Mouse (Mus musculus) layer of hippocampus, postnatal 25 days (tissue): ENCODE measurements around the gene Rpl19. TPM values are rescaled to one million over a fixed set of nuclear protein-coding genes. Genes with fewer than 3 reads are reported as not detected.
A peak's percentile ranks its signal among the peaks of the same experiment; 100 is the strongest.

ENCODE experiments used
- DNase-seq, 2 experiments: peaks; one replicate each; pipeline ENCODE4 v3.0.0; 2022; ENCODE audit warnings: mixed read lengths in 2 of 2, low spot score in 1 of 2; ENCODE audit errors: extremely low spot score in 1 of 2
- total RNA-seq, 2 experiments: library from RNA; stranded (reverse); gene quantifications; 2 replicates each; pipeline ENCODE4 v1.2.3; 2021

Gene Rpl19
- total RNA-seq, 2 experiments from 2014 or later = 567 to 626 TPM

DNA sequence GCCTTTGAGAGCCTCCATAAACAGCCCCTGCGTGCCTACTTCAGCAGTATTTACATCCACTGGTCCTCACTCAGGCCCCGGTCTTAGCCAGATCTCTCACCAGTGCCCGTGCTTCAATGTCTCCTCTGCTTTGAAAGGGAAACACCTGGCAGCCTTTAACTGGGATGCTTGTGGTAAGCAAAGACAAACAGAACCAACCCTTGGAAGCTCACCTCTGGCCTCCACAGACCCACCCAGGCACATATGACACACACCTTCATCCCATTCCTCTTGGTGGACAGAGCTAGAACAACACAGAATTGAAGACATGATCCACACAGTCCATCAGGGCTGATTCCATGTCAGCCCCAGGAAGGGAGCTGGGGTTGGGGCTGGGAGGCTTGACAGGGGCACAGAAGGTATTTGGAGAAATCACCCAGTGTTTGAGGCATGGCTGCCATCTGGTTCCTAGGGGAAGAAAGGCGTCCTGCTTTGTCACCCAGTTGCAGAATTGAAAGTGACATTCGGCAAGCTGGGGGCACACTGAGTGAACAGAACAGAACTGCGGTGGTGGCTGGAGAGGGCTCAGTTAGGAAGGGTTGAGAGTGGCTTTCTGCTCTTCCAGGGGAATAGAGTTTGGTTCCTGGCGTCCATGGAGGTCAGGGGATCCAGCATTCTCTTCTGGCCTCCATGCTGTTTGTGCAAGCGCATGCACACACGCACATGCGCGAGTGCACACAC, 28.3 kb upstream of the Rpl19 start:
- no peak for DNase-seq

DNA sequence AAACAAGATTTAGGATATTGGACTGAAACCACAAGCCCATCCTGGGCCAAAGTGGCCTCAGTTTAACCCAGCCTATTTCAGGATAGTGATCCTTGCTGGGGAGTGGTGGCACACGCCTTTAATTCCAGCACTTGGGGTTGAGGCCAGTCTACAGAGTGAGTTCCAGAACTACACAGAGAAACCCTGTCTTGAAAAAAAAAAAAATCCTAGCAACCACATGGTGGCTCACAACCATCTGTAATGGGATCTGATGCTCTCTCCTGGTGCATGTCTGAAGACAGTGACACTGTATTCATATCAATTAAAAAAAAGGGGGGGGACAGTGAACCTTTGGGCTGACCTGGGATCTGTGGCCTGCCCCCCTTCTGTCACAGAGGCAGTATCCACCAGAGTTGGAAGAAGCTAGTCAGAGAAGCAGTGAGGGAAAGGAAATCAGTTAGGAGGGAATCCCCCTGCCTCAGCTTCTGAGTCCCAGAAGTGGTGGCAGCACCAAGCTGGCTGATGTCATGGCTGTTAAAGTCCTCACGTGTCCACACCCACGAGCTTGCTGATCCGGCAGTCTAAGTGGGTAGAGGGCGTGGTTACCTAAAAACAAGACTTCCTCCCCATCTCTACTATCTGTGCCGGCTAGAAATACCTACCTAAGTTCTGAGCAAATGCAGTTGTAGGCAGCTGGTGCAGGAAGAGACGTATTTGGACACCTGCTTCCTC, 27.5 kb upstream of the Rpl19 start:
- no peak for DNase-seq

DNA sequence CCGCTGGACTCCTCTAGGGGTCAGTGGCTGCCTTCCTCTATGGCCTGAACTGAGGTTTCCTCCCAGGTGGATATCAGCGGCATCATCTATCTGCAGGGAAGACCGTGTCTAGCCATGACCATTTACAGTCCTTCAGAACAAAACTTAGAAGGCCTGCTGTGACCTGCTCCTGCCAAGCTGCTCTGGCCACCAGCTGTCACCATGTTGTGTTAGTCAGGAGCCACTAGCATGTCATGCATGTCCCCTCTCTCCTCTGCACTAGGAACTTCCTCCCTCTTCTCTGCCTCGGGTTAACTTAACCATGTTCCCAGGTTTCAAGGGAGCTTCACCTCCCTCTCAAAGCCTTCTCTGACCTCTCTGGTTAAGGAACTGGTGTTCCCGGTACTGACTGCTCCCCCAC, 26.8 kb upstream of the Rpl19 start:
- DNase-seq = no peak

DNA sequence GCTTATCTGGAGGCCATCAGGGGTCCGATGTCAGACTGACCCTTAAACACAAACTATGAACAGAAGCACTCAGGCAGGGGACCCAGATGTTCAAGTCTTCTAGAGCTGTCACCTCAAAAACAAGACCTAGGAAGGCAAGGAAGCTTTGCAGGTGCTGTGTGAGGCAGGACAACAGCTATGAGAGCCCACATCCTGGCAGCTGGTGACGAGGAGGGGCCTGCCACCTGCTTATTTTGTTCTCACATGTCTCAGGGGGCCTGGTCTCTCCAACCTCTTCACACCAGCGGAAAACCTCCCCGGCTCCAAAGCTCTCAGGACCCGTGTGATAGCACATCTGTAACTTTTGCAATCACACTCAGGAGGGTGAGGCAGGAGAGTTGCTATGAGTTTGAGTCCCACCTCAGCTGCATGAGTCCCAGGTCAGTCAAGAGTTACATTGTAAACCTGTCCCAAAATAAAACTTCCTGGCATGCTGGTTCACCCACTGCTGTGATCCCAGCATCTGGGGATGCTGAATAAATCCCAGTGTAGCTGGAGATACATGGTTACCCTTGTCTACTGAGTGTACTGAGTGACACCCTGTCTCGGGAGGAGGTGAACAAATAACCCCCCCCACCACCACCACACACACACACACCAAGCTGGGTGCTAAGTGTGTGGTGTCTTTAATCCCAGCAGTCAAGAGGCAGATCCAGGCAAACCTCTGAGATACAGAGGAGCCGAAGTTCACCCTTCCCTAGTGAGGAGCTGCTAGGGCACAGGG, 26.0 kb upstream of the Rpl19 start:
- no peak for DNase-seq

DNA sequence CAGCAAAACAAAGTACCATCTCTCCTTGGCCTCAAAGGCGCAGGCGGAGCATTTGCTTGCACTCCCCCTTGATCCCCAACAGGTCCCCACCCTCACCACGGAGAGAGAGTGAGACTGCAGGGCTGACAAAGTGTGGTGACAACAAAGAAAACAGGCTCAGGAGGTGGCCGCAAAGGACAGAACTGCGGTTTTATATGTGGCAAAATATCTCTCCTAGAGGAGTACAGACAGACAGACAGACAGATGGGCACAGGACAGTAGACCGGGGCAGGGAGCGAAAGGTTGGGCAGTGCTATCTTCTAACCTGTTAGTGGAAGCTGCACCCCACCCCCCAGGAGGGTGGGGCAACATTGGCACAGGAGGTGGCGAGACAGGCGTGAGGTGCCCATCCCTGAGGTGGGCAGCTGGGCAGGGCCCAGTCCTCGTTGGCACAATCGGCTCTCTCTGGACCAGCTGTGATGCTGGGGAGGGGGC, 25.1 kb upstream of the Rpl19 start:
- no peak for DNase-seq

DNA sequence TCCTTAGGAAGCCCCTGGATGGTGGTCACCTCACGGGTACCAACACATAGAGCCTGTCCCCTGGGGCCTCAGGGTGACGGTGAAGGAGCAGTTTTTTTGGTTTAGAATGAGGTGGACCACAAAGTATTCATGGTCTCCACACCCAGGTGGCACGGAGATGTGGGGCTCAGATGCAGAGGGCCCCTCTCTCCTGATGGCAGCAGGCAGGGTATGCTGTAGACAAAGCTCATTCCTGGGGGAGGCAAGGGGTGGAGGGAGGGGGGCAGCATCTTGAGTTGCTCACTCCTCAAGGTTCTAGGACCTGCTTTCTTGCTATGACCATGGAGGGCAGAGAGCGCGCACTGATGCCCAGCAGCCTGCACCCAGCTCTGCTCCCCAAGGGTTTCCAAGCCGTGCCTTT, 24.5 kb upstream of the Rpl19 start:
- no peak for DNase-seq

DNA sequence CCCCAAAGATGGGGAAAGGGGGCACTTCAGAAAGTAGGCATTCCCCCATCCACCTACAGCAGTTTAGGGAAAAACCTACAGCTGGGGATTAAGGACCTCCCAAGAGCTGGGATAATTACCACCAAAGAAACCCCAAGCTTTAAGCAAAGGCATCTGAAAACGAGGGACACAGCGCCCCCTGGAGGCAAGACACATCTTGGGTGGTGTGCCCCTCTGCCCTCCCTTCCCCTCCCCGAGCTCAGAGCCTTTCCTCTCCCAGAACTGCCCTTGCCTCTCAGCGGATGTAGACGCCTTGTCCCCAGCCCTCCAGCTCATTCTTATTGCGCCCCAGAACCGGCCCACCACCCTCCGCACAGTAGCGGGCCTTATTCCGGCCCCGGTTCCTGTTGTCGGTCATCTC, 23.9 kb upstream of the Rpl19 start:
- peak in 1 of 2 experiments; percentile 90 for DNase-seq

DNA sequence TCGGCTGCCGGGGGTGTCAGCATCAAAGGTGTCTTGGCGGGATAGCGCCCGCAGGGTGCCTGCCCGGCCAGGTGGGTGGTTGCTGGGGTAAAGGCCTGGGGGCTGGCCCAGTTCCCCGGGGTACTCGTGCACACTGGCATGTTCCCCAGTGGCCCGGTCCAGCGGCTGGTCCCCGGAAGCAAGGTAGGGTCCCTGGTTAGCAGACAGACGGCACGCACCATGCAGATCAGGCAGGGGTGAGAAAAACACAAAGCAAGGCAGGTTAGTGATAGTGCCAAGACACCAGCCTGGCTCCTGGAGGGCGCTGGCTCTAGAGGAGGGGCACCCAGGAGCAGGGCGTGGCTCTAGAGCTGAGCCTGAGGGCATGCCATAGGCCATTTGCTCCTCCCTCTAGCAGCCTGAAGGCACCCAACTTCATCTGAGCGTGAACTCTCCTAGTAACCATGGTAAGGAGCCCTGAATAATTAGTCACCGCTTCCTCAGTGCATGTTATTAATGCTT, 23.3 kb upstream of the Rpl19 start:
- DNase-seq = no peak

DNA sequence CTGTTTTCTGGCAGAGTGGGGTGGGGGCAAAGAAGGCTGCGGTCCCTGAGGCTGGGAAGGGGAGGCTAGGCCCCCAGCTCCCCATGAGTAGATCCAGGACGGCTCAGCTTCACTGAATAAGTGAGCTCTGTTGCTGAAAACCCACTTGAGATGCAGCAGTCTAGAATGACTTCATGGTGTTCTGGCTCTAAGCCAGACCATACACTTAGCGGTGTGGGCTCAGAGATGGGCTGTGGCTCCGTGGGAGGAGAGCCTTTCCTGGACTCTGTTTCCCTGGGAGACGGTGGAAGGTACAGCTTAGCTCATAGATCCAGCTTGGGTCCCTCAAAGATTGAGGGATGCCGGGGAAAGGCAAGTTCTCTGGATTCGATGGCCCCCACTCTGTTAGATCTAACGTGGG, 22.3 kb upstream of the Rpl19 start:
- no peak for DNase-seq

DNA sequence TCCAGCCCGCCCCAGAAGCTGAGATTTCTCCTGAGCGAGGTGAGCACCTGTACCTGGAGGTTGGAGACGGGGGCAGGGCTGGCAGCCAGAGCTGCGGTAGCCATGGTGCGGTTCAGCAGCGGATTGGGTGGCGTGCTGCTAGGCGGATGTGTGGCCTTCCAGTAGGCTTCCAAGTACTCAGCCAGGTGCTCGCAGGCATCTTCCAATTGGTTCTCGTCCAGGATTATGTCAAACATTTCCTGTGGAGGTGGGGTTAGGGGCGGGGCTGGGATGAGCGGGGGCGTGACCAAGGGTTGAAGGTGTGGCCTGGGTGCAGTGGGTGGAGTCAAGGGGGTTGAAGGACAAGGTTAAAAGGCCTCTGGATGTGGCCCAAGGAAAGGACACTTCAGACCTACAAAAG, 21.4 kb upstream of the Rpl19 start:
- DNase-seq = no peak

DNA sequence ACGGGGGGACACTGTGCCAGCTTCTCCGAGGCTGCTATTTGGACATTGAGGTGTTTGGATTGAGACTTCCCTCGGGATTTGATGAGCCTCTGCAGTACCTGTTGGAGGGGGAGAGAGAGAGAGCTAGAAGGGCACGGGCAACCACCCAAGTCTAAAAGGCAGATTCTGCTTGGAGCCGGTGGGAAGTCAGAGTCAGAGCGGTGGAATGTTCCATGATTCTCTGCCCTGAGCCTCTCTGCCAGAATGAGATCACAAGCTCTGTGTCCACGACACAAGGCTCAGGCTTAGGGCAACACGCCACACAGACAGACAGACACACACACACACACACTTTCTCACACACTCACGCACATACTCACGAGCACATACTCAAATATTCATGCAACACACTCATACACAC, 20.8 kb upstream of the Rpl19 start:
- DNase-seq = no peak

DNA sequence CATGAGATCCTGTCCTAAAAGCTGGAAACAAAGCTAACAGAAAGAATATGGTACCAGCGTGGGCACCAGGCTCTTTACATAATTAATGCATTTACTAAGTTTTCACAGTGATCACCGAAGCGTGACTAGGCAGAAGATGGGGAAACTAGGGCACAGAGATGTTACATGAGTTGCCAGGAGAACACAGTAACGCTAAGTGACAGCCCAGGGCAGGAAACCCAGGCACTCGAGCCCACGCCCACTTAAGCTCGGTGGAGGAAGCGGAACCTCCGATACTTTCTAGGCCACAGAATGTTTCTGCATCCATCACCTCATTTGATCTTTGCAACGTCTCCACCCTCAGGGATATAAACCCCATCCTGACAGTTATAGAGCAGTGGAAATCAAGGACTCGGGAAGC, 18.4 kb upstream of the Rpl19 start:
- no peak for DNase-seq

DNA sequence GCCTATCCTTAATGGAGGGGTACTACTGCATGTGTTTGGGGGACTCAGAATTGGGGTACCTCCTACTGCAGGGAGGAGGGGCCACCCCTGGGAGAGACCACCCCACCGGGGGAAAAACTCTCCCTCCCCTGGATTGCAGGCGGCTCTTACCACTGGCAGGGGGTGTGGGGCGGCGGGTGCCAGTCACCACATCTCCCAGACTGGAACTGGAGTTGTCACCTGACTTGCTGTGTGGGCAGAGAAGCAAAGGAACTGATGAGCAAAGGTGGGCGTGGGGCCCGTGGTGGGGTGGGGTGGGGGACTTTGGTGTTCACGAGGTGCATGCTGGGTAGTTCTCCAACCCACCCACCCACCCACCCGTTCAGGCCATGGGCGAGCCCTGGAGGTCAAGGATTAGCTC, 14.8 kb upstream of the Rpl19 start:
- no peak for DNase-seq

DNA sequence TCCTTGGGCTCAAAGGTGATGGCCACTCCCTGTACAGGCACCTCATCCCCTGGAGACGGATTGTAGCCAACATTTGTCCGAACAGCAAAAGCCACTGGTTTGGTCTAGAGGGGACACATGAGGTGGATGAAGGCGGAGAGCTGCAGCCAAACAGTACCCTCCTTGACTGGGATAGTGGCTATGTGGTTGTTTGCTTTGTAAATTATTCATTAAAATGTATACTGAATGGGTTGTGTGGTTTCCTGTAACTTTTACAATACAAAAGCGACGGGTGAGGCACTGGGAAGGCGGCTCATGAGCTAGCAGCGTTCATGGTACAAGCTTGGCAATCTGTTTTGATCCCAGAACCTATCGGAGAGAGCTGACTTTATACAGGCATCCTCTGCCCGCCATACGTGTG, 13.7 kb upstream of the Rpl19 start:
- DNase-seq = no peak

DNA sequence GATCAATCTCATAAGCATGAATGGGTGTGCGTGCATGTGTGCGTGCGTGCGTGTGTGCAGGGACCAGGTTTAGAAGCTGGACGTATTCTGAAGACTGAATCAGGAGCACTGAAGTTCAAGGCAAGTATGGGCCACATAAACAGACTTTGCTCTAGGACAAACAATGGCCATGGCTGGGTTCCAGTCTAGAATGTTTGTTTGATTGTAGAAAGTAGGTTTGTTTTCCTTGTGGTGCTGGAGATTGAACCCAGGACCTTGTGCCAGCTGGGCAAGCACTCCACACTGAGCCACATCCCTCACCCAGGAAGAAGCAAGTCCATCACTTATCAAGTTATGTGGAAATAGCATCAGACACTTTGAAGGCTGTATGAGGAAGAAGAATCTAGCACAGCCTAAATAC, 10.3 kb upstream of the Rpl19 start:
- no peak for DNase-seq

DNA sequence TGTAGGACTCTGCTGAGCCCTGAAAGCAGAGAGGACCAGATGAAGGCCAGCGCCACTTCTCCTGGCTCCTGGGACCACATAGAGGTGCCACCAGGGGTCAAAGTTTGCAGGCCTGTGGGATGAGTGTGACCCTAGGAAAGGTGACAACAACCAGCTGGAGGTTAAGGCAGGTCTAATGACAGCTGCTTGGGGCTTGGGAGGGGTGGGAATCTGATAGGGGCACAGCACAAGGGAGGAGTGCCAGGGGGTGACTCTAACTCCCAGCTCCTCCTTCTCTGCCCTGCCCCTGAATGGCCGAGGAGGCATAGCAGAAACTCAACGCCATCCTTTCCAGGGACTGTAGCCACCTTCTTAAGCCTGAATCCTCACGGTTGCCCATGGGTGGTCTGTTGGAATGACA, 9.7 kb upstream of the Rpl19 start:
- DNase-seq = no peak

DNA sequence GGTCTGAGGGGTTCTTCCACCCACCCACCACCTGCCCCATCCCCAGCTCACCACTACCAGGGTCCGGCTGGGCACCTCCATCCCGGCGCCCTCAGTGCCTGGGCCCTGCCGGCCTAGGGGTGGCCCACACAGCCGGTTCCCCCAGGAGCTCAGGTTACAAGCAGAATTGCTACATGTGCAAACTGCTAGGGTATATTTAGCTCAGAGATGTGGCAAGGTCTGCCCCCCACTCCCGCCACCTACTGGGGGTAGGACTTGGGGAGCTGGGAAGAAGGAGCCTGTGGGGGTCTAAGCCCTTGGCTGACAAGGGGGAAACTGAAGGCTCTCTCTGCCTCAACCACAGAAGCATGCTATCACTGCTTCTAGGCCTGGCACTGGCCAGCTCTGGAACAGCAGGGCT, 8.3 kb upstream of the Rpl19 start:
- DNase-seq = no peak

DNA sequence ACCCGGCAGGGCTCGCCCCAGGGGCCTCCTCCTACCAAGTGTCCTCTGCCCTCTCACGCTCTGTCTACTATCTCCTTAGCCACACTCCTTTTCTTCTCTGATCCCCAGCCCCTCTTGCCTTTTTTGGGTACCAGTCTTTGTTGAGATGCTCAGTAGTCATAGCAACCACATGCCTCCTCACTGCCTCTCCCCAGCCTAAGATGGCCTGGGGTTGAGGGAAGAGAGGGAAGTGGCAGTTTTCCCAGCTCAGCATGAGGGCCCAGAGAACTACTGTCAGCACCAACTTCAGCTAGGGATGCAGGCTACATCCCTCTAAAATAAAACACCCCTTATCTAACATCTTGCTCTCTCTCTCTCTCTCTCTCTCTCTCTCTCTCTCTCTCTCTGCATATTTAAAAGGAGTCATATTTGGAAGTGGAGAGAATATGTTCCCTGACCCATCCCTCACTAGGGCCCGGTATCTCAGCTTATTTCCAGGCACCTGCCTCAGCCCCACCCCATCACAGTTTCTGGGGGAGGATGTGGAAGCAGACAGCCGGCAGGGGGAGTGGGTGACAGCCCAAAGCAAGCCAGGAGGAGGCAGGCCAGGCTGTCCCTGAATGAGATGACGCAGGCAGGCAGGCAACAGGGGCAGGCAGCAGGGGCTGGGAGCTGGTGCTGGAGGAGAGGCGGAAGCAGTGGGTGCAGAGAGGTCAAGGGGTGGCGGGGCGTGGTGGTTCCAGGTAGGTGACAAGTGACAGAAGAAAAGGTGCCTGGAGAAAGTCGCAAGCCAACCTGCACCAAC, 7.5 kb upstream of the Rpl19 start:
- DNase-seq = peak in 1 of 2 experiments; percentile 58

DNA sequence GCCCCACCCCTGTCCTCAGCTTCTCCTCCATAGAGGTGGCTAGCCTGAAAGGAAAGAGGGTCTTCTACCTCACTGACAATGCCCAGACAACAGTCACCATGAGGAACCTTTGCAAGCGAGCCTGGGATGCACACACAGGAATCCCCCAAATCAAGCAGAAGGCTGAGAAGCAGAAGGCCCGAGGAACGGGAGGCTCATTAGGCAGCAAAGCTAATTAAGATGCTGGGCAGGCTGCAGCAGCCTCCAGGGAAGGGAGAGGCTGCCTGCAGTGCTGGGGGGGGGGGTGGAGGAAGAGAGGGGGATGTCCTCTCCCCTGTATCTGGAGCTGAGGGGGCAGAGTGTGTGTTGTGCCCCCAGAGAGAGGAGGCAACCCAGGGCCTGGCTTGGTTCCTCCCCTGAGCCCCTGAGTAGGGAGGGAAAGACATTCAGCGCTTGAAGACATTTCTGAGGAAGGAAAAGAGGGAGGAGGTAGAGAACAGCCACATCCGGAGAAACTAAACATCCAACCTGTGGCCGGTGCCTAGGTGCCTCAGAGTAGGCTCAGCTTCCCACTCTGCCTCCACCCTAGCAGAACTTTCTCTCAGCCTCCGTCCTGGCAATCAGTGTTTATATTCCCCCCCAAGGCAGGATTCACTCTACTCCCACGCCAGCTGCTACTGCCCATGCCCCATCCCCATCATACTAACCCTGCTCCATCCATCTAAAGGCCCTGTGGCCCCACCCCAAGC, 6.5 kb upstream of the Rpl19 start:
- no peak for DNase-seq

DNA sequence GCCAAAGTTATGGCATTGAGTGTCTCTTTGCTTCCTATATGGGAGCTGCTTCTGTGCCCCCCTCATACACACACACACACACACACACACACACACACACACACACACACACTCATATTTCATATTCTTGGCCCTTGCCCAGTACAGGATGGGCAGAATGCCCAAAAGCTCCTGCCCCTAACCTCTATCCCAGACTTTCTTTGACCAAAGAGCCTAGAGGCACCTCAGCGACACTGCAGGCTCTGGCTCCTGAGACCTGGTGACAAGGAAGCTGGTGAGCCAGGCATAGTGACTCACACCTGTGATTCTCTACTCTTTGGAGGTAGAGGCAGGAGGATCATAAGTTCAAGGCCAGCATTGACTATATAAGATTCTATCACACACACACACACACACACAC, 5.8 kb upstream of the Rpl19 start:
- no peak for DNase-seq
